Mouse (Mus musculus): Measurements from ENCODE around the gene Pitx1.
A peak's percentile ranks its signal among the peaks of the same experiment; 100 is the strongest.

Pitx1 gene

GRCm38 (mm10) chr13:55836142-55836625 lies at the start of gene Pitx1:
TSS of gene Pitx1 (minus strand) at chr13:55836192.
- DNase-seq: no peak

- peak; percentile 15 for DNase-seq
Observed at GRCm38 (mm10) chr13:55881431-55882202, 45.6 kb upstream of the Pitx1 start.

GRCm38 (mm10) chr13:55878353-55878752 lies 42.4 kb upstream of the Pitx1 start:
- no peak for DNase-seq

- no peak for DNase-seq
Observed at GRCm38 (mm10) chr13:55871410-55871809, 35.4 kb upstream of the Pitx1 start.

- DNase-seq: no peak
Observed at GRCm38 (mm10) chr13:55870001-55870400, 34.0 kb upstream of the Pitx1 start.

DNA sequence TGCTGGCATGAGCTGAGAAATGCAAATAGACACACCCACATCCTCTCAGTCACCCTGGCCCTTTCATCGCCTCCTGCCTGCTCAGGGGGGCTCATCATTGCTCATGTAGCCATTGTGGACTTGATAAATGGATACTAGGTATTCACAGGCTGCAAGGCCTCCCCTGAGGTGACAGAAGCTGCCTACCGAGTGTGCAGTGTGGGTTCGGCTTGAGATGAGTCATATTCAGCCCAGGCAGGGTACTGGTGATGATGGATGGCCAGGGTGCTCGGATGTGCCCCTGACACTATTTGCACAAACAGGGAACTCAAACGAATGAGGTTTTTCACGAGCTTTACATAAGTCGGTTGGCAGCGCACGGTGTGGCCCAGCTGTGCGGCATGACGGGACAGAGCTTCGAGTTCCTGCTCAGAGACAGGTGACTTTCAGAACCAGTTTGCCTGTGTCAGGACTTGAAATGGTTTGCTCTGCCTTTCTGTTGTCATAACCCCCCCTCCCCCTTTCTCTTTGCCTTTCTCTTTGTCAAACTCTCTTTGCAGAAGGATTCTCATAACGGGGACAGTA lies 31.6 kb upstream of the Pitx1 start:
- no peak for DNase-seq

DNA sequence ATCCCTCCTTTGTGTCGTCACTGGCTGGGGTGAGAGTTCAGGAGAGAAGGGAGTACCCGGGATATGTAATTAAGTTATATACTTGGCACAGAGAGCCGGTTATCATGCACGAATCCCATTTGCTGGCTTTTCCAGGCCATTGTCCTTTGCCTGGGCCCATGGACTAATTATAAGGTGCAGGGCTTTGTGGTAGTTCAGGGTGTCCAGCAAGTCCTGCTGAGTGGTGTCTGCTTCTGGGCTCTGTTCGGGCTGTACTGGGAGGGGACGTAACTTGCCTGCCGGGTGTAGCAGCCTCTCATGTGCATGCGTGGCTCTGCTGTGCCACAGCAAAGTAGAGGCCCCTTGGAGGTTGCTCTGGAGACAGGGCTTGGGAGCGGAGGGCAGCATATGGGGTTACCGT lies 24.5 kb upstream of the Pitx1 start:
- no peak for DNase-seq

GRCm38 (mm10) chr13:55858463-55858862 lies 22.5 kb upstream of the Pitx1 start:
- DNase-seq: no peak

- peak; percentile 36 for DNase-seq
Observed at GRCm38 (mm10) chr13:55855793-55856192, 19.8 kb upstream of the Pitx1 start.

DNA sequence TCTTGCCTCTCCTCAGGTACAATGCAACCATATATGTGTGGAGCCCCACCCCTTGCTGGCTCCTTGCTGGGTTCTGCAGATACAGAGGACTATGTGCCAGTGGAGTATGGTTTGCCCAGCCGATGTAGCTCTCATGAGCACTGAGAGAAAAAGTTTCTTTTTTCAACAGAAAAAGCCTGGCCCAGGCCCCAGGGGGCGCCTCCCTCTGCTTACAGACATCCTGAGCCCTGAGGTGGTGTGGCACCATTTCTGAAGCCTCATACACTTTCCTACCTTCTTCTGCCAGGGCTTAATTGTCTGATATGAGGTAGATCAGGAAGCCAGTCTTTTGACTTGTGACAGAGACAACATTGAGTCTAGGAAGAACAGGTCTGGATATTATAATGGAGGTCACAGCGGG lies 16.2 kb upstream of the Pitx1 start:
- no peak for DNase-seq

GRCm38 (mm10) chr13:55850726-55851125 lies 14.7 kb upstream of the Pitx1 start:
- DNase-seq: no peak

GRCm38 (mm10) chr13:55848604-55849190 lies 12.7 kb upstream of the Pitx1 start:
- DNase-seq: no peak

- no peak for DNase-seq
Observed at GRCm38 (mm10) chr13:55847805-55848204, 11.8 kb upstream of the Pitx1 start.

GRCm38 (mm10) chr13:55843700-55844099 lies 7.7 kb upstream of the Pitx1 start:
- DNase-seq: no peak

DNA sequence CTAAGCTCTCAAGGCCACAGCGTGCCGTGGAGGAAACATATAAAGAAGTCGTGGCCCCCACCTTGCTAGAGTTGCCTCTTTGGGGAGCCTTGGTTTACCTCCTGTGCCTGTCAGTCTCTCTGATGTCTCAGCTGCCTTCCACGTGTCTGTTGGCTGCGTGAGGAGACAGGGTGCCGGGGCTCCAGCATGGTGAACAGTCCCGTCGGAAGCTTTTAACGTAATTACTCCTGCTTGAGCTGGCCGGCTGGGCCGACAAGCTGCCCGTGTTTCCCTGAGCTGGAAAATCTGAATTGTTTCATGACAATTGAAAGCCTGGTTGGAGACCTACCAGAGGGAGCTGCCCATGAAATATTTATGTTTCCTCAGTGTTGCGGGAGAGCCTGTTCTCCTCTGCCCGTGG lies 4.2 kb upstream of the Pitx1 start:
- DNase-seq: no peak

DNA sequence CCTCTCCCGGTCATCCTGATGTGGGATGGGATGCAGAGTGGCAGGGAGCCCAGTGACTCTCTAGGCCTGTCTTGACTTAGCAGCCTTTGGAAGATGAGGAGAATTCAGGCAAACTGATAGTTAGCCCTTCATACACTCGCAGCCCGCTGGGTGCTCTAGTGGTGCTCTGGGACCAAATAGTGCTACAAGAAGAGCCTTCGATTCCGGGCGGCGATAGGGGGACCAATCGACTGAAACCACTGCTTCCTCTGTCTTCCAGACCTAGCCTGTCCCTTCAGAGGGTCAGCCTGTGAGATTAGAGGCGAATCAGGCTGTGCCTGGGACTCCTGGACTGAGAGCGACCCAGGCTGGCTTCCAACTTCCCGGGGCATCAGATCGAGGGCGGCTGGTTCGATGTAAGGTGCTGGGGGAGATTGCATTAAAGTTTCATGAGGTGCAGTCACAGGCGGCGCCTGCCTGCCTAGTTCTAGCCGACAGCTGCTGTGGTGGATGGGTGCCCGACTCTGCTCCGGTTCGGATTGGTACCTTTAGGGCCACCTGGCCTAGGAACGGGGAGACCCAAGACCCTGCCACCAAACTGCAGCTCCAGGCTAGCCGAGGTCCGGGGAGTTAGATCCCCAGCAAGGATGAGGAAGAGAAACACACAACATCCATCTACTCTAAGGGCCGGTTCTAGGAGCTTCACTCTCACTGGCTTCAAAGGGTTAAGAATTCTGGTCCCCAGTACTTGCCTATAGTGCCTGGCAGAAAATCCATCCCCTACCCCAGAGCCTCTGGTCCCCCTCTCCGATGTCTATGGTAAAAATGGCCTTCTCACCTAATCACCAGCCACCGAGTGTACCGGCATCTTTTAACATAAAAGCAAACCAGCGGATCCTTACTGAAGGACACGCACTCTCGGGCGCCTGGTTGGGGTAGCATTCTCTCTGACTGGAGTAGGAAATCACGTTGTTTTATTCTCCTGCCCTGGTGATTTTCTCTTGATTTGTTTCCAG lies 1.1 kb upstream of the Pitx1 start:
- DNase-seq: no peak

- no peak for DNase-seq
Observed at GRCm38 (mm10) chr13:55835548-55836097, 369 bp downstream of the Pitx1 start.

DNA sequence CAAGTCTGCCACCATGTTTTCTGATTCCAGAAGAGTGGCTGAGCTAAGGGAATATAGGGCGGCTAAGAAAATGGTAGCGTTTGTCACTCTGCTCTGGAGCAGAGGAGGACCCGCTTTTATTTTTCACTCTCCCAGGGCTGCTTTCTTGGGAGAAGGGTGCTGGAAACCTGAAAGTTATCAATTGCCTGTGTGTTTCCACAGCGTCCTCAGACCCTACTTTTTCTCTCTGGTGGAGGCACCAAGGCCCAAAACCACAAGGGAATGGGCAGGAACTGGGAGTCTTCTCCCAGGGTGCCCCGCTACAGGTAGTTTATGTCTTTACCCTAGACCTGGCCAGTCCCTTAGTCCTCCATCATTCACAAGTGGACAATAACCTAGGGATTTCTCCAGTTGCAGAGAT lies 1.3 kb downstream of the Pitx1 start:
- no peak for DNase-seq

GRCm38 (mm10) chr13:55833921-55834320 lies 2.1 kb downstream of the Pitx1 start:
- DNase-seq: no peak

- DNase-seq: no peak
Observed at GRCm38 (mm10) chr13:55832602-55833001, 3.4 kb downstream of the Pitx1 start.

GRCm38 (mm10) chr13:55831722-55832160 lies 4.3 kb downstream of the Pitx1 start:
- no peak for DNase-seq

Measured in kidney, postnatal 14 days (tissue).